Mouse (Mus musculus) kidney, adult 11 months (tissue): ENCODE data around the gene Gm4559.
A peak's percentile ranks its signal among the peaks of the same experiment; 100 is the strongest.
"Not testable (repeated sequence)": the region's sequence is repeated elsewhere in the genome, so short reads cannot be mapped to it uniquely, and the experiment has no call there.

ENCODE experiments used
- DNase-seq: peaks from one replicate; pipeline ENCODE4 v3.0.0; 2022

Gene Gm4559

DNA sequence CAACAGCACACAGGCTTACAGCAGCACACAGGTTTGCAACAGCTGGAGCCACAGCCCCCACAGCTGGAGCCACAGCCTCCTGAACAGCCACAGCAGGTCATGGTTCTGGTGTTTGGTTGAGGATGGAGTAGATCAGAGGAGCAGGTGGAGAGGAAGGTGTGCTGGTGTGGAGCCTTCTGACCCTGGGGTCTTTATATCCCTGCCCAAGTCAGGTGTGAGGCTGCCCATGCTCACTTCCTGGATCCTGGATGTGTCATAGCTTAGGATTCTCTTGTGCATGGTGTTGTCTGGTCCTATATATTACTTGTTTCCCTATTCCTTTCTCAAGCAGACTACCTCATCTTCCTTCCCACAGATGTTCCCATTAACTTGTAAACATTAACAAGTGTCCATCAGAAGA is at the start of gene Gm4559:
TSS of gene Gm4559 (minus strand) at position 101 of the 400 bp plus-strand sequence.
- not testable (repeated sequence) for DNase-seq

- no peak for DNase-seq
These were observed 49.4 kb upstream of the Gm4559 start for GRCm38 (mm10) chr7:142323396-142324117.

DNA sequence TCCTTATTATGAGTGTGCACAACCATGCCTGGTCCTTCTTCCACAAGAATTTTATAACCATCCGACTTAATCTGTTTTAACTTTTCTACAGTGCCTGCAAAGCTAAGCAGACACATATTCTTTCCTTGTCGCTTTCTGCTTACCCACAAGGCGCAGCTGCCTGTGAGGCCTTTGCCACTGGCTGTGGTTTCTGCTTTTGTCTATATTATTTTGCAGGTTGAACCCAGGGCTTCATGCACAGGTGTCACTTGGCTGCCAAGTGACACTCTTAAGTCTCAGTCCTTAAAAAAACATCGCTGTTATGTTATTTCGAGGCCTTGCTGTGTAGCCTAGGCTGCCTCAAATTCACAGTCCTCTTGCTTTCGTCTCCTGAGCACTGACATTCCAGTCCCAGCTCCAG is 48.5 kb upstream of the Gm4559 start:
- DNase-seq: no peak

DNA sequence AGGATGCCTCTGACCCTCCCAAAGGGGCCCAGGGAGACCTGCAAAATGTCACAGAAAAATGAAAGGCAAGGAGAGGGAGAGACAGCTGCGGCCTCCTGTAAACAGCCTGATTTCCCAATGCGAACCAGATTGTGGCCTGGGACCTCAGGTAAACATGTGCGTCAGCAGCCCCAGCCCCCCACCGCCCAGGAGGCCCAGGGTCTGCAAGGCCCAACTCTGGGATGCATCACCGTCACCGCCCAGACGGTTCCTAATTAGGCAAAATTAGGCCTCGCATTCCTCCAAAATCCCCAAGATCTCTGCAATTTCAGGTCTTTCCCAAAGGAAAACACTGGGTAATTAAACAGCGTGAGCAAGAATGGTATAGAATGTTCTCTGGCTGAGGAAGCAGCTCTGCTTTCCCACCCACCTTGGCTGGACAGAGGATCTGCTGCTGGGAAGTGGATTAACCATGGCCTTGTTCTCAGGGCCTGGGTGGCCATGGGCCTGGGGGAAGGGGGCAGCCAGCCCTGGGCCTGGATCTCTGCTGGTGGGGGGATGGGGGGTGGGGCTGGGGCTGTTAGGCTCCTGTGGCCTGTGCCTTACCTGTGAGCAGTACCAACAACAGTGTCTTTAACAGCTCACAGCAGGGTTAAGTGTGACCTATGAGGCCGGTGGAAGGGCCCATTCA is 47.6 kb upstream of the Gm4559 start:
- DNase-seq: not testable (repeated sequence)

GRCm38 (mm10) chr7:142320906-142321305 is 46.7 kb upstream of the Gm4559 start:
- no peak for DNase-seq

- DNase-seq: no peak
These were observed 45.0 kb upstream of the Gm4559 start for GRCm38 (mm10) chr7:142319124-142319523.

- no peak for DNase-seq
These were observed 43.1 kb upstream of the Gm4559 start for GRCm38 (mm10) chr7:142317216-142317615.

- no peak for DNase-seq
These were observed 42.4 kb upstream of the Gm4559 start for GRCm38 (mm10) chr7:142316558-142316957.

- no peak for DNase-seq
These were observed 40.6 kb upstream of the Gm4559 start for GRCm38 (mm10) chr7:142314600-142315285.

- DNase-seq: not testable (repeated sequence)
These were observed 29.8 kb upstream of the Gm4559 start for GRCm38 (mm10) chr7:142303929-142304328.

GRCm38 (mm10) chr7:142303249-142303648 is 29.1 kb upstream of the Gm4559 start, which contains the start of gene Krtap5-4:
Gene Krtap5-4, plus strand, starts transcription at chr7:142303549.
- DNase-seq: no peak

DNA sequence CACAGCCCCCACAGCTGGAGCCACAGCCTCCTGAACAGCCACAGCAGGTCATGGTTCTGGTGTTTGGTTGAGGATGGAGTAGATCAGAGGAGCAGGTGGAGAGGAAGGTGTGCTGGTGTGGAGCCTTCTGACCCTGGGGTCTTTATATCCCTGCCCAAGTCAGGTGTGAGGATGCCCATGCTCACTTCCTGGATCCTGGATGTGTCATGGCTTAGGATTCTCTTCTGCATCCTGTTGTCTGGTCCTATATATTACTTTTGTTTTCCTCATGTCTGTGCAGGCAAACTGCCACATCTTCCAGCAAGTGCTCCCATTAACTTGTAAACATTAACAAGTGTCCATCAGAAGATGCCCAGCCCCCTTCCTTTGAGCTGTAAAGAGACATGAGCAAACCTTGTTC is 22.9 kb upstream of the Gm4559 start, which contains the start of gene Krtap5-1:
TSS of gene Krtap5-1 (minus strand) at position 101 of the 400 bp plus-strand sequence.
- not testable (repeated sequence) for DNase-seq

GRCm38 (mm10) chr7:142296108-142296507 is 21.9 kb upstream of the Gm4559 start:
- DNase-seq: not testable (repeated sequence)

DNA sequence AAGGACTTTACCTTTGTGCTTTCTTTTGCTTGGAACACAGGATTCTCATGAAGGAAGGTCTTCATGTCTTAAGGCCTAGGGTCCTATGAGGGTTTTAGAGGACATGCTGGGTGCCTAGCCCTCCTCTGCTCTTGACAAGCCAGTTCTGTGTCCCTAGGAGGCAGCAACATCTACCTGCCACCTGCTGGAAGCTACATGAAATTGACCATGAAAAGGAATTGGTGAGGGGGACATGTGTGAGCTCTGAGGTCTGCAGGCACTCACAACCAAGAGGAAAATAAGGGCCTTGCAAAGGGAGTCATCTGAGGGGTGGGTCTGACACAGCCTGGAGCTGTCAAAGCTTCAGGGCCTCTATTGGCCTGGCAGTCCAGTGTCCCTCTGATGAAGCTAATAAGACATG is 21.3 kb upstream of the Gm4559 start:
- no peak for DNase-seq

DNA sequence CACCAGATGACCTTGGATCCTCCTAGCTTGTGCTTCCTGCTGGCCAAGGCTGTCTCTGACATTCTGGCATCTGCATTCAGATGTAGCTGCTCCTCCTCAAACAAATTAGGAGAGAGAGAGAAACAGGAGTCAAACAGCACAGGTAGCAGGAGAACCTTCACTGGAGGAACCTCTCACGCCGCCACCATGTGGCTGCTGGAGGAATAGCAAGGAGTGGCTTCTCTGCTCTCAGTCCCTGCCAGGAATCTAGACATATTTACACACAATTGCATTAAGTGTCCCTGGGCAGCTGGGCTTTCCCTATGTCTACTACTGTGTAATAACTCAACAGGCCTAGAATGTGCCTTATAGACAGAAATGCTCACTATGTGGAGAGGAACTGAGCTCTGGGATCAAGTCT is 19.7 kb upstream of the Gm4559 start:
- not testable (repeated sequence) for DNase-seq

GRCm38 (mm10) chr7:142285910-142286612 is 11.9 kb upstream of the Gm4559 start:
- DNase-seq: not testable (repeated sequence)

GRCm38 (mm10) chr7:142285130-142285835 is 11.1 kb upstream of the Gm4559 start:
- peak; percentile 31 for DNase-seq

DNA sequence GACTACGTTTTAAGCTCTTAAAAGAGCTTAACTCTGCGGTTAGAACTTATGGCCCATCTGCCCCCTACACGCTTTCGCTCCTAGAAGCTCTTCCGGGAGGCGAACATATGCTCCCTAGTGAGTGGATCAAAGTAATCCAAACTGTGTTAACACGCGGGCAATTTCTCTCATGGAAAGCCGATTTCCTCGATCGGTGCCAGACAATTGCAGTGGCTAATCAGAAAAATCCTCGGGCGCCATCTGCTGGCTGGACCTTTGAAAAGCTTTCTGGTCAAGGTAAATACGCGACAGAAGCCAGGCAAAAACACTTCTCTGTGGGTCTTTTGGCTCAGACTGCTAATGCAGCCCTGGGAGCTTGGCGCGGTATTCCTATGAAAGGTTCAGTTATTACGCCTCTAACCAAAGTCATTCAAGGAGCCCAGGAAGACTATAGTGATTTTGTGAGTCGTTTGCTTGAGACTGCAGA is 10.5 kb upstream of the Gm4559 start:
- peak; percentile 88 for DNase-seq

DNA sequence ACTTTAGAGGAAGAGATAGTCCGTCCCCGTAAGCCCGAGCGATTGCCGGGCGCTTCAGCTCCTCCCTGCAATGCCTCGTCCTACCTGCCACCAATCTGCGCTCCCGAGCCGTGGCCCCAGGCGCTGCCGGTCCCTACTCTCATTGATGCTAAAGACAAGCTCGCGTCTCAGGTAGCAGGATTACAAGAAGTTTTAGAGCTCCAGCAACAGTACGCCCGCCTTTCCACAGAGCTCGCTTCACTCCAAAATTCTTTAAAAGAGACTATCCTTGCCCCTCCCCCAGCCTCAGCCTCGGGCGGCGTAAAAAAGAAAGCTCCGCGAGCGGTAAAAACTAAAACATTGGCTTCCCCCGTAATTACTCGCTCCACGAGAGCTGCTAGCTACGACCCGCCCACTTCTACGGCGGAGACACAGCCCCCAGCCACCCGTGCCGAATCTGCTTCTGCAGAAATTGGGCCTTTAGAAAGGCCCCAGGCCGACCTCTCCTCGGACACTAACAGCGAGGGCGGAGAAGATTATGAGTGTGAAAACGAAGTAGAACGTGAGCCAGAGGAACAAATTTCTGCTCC is 9.9 kb upstream of the Gm4559 start:
- peak; percentile 49 for DNase-seq

- DNase-seq: peak; percentile 18
These were observed 8.7 kb upstream of the Gm4559 start for GRCm38 (mm10) chr7:142282847-142283246.

DNA sequence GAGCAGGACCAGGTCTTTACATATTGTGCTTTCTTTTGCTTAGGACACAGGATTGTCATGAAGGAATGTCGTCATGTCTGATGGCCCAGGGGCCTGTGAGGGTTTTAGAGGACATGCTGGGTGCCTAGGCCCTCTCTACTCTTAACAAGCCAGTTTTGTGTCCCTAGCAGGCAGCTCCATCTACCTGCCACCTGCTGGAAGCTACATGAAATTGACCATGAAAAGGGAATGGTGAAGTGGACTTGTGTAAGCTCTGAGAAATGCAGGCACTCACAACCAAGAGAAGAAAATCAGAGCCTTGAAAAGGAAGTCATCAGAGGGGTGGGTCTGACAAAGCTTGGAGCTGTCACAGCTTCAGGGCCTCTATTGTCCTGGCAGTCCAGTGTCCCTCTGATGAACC is 5.1 kb upstream of the Gm4559 start:
- DNase-seq: not testable (repeated sequence)

- DNase-seq: not testable (repeated sequence)
These were observed 4.0 kb upstream of the Gm4559 start for GRCm38 (mm10) chr7:142278183-142278582.
